Mouse (Mus musculus) spleen, adult 2 months (tissue): Measurements from ENCODE around the gene Srcin1. TPM values are rescaled to one million over a fixed set of nuclear protein-coding genes. Genes with fewer than 3 reads are reported as not detected.
A peak's percentile ranks its signal among the peaks of the same experiment; 100 is the strongest.

Source experiments
- DNase-seq, 2 experiments: peaks; one replicate each; pipeline versions ENCODE4 v3.0.0 to v3.0.0-alpha.2; 2012 to 2021; ENCODE audit warnings: low spot score in 2 of 2, low read depth in 1 of 2
- H3K27ac ChIP-seq: fragments of 200-500 bp; 2 replicates; pipeline ENCODE4 v1.5.1; 2012; ENCODE audit warnings: low read length, inconsistent platforms; ENCODE audit not compliant: insufficient read depth
- H3K27me3 ChIP-seq: fragments of 200-500 bp; 2 replicates; pipeline ENCODE4 v1.6.1; 2012; ENCODE audit warnings: mild to moderate bottlenecking, moderate library complexity, low read length, inconsistent platforms; ENCODE audit not compliant: control insufficient read depth, insufficient read depth
- H3K36me3 ChIP-seq: fragments of 200-500 bp; 2 replicates; pipeline ENCODE4 v1.6.1; 2012; ENCODE audit warnings: mild to moderate bottlenecking, low read length, inconsistent platforms; ENCODE audit not compliant: control insufficient read depth, insufficient read depth
- H3K4me1 ChIP-seq: fragments of 200-500 bp; 2 replicates; pipeline ENCODE4 v1.6.1; 2011; ENCODE audit warnings: inconsistent platforms; ENCODE audit not compliant: control insufficient read depth, insufficient read depth, insufficient read length
- H3K4me3 ChIP-seq: fragments of 200-500 bp; 2 replicates; pipeline ENCODE4 v1.5.1; 2011; ENCODE audit warnings: mild to moderate bottlenecking, inconsistent platforms; ENCODE audit not compliant: insufficient read depth, insufficient read length; ENCODE audit errors: extremely low read depth
- CTCF ChIP-seq: fragments of 200-500 bp; IDR thresholded peaks from 2 replicates; pipeline ENCODE4 v1.5.1; 2011; ENCODE audit warnings: mild to moderate bottlenecking, inconsistent platforms; ENCODE audit not compliant: insufficient read depth, insufficient read length, insufficient replicate concordance; ENCODE audit errors: extremely low read depth
- POLR2A ChIP-seq: fragments of 200-500 bp; IDR thresholded peaks from 2 replicates; pipeline ENCODE4 v1.6.1; 2011; ENCODE audit warnings: low read depth, low read length, inconsistent platforms
- WGBS: fragments of 180-500 bp; shearing (Covaris S2); methylation state at CpG from one replicate; pipeline ENCODE4 v1.1.7; 2018; 5-methylcytosine and 5-hydroxymethylcytosine counted together
- polyA plus RNA-seq: library from polyadenylated mRNA; depleted of rRNA; stranded (reverse); fragments of >200 nt; gene quantifications from 2 replicates; pipeline ENCODE4 v1.2.3, GENCODE M21; 2012; rRNA removed

The Srcin1 gene
- polyA plus RNA-seq = 0.13 TPM in 2 replicates

GRCm38 (mm10) chr11:97576136-97576906, at the start of gene Srcin1:
Srcin1 (minus strand) TSS chr11:97576186.
- TF ChIP-seq POLR2A (no peak), CTCF (no peak)
- 46% methylated on average over 9 of the region's 9 CpGs for WGBS
- peaks cover 3% of the 10 kb centered on the region for H3K4me1 ChIP-seq
- no peak for DNase-seq
- H3K4me3 ChIP-seq = peak within 1 kb of the TSS; percentile 46
- H3K27ac ChIP-seq = no peak within 1 kb of the TSS
- peaks cover 21% of the 10 kb centered on the region for H3K27me3 ChIP-seq
- no peaks in the 10 kb centered on the region for H3K36me3 ChIP-seq

GRCm38 (mm10) chr11:97625551-97625950, 49.6 kb upstream of the Srcin1 start:
- TF ChIP-seq CTCF = no peak
- no peak for TF ChIP-seq POLR2A
- Histone ChIP-seq H3K4me1 (peaks cover 15% of the 10 kb centered on the region), H3K27ac (no peak overlapping the region), H3K36me3 (no peaks in the 10 kb centered on the region), H3K4me3 (no peak overlapping the region), H3K27me3 (peaks cover 20% of the 10 kb centered on the region)
- no peak for DNase-seq
- WGBS = 40% methylated on average over 5 of the region's 5 CpGs

GRCm38 (mm10) chr11:97623166-97623565, 47.2 kb upstream of the Srcin1 start:
- TF ChIP-seq POLR2A (no peak), CTCF (no peak)
- Histone ChIP-seq H3K4me1 (peaks cover 2% of the 10 kb centered on the region; the same call in 1 of the 2 replicates), H3K36me3 (no peaks in the 10 kb centered on the region), H3K27ac (no peak overlapping the region), H3K27me3 (peaks cover 3% of the 10 kb centered on the region), H3K4me3 (no peak overlapping the region)
- DNase-seq = no peak
- WGBS = 45% methylated on average over 9 of the region's 9 CpGs

- 6% methylated on average over 6 of the region's 6 CpGs for WGBS
- no peak overlapping the region for H3K27ac ChIP-seq
- DNase-seq = peak; percentile 31 to 58
- no peaks in the 10 kb centered on the region for H3K27me3 ChIP-seq
- H3K4me1 ChIP-seq = no peaks in the 10 kb centered on the region
- H3K4me3 ChIP-seq = no peak overlapping the region
- no peaks in the 10 kb centered on the region for H3K36me3 ChIP-seq
- no peak for TF ChIP-seq POLR2A
- TF ChIP-seq CTCF = peak; percentile 85; the same call in 1 of the 2 replicates
These were observed 46.5 kb upstream of the Srcin1 start for GRCm38 (mm10) chr11:97622440-97622839.

GRCm38 (mm10) chr11:97619391-97619795, 43.4 kb upstream of the Srcin1 start:
- no peaks in the 10 kb centered on the region for H3K4me1 ChIP-seq
- DNase-seq = no peak
- TF ChIP-seq POLR2A (no peak), CTCF (no peak)
- H3K27me3 ChIP-seq = no peaks in the 10 kb centered on the region
- no peaks in the 10 kb centered on the region for H3K36me3 ChIP-seq
- H3K27ac ChIP-seq = no peak overlapping the region
- no peak overlapping the region for H3K4me3 ChIP-seq
- 53% methylated on average over 5 of the region's 5 CpGs for WGBS

GRCm38 (mm10) chr11:97618368-97618767, 42.4 kb upstream of the Srcin1 start:
- Histone ChIP-seq H3K4me1 (no peaks in the 10 kb centered on the region), H3K27ac (no peak overlapping the region), H3K36me3 (no peaks in the 10 kb centered on the region), H3K4me3 (no peak overlapping the region), H3K27me3 (no peaks in the 10 kb centered on the region)
- WGBS = 75% methylated on average over 11 of the region's 11 CpGs
- no peak for TF ChIP-seq POLR2A
- TF ChIP-seq CTCF = no peak
- DNase-seq = no peak

- WGBS = 90% methylated on average over 4 of the region's 4 CpGs
- Histone ChIP-seq H3K4me3 (no peak overlapping the region), H3K27me3 (no peaks in the 10 kb centered on the region), H3K27ac (no peak overlapping the region), H3K36me3 (no peaks in the 10 kb centered on the region), H3K4me1 (no peaks in the 10 kb centered on the region)
- no peak for DNase-seq
- no peak for TF ChIP-seq CTCF
- no peak for TF ChIP-seq POLR2A
These were observed 39.3 kb upstream of the Srcin1 start for GRCm38 (mm10) chr11:97615276-97615675.
